Mouse (Mus musculus): Measurements from ENCODE around the gene Unc13c.

Unc13c gene

GRCm38 (mm10) chr9:73867410-73868067 is 101.2 kb downstream of the Unc13c start:
- no peak for DNase-seq (ENCODE audit: low spot score)

GRCm38 (mm10) chr9:73866666-73867065 is 102.1 kb downstream of the Unc13c start:
- no peak for DNase-seq (ENCODE audit: low spot score)

DNA sequence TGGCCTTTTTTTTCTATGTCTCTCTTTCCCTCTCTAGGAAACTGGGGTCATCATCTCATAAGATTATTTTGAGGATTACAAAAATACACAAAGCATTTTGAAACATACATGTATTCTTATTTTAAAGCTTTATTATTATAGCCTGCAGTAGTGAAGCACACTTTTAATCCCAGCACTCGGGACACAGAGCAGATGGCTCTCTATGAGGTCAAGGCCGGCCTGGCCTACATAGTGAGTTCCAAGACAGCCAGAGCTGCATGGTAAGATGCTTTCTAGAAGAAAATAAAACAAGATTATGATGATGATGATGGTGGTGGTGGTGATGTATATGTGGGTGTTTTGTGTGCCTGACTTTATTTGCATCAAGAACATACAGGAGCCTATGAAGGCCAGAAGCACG is 109.3 kb downstream of the Unc13c start:
- DNase-seq (ENCODE audit: low spot score) = no peak

GRCm38 (mm10) chr9:73854281-73854680 is 114.5 kb downstream of the Unc13c start:
- DNase-seq (ENCODE audit: low spot score) = no peak

GRCm38 (mm10) chr9:73806681-73807080 is 162.1 kb downstream of the Unc13c start:
- DNase-seq (ENCODE audit: low spot score) = no peak

DNA sequence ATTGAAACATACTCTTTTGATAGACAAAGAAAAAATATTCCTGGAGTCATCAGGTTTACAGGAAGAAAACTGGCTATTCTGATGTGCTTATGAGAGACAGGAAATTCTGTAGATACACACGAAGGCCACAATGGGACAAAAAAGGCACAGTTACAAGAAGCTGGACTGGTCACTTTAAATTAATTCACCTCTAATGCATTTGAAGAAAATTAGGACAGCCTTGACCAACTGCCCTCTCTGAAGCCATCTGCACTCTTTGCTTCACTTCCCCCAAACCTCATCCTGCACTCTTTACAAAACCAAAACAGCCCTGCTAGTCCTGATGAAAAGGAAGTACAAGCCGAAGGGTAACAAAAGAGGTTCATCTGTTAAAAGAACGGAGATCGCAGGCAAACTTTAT is 194.2 kb downstream of the Unc13c start:
- DNase-seq (ENCODE audit: low spot score) = no peak

DNA sequence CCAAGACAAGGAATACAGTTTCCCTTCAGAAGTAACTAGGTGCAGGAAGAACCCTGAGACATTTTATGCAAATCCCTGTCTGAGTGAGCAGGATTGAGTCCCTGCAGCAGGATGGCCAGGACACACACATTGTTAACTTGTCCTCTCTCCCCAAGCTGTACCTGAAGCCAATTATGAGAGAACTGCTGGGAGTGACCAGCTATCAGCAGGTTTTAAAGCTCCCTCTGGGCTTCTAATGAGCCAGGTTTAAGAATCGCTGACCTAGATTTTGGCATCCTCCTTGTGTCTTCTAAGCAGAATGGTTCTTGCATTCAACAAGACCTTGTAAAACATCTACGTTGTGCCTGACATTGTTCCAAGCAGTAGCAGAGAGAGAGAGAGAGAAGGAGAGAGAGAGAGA is 213.6 kb downstream of the Unc13c start:
- no peak for DNase-seq (ENCODE audit: low spot score)

GRCm38 (mm10) chr9:73753480-73753879 is 215.3 kb downstream of the Unc13c start:
- no peak for DNase-seq (ENCODE audit: low spot score)

- no peak for DNase-seq (ENCODE audit: low spot score)
Observed at GRCm38 (mm10) chr9:73751344-73751743, 217.4 kb downstream of the Unc13c start.

- no peak for DNase-seq (ENCODE audit: low spot score)
Observed at GRCm38 (mm10) chr9:73734446-73734845, 234.3 kb downstream of the Unc13c start.

- no peak for DNase-seq (ENCODE audit: low spot score)
Observed at GRCm38 (mm10) chr9:73725717-73726662, 242.8 kb downstream of the Unc13c start.

GRCm38 (mm10) chr9:73724776-73725175 is 244.0 kb downstream of the Unc13c start:
- no peak for DNase-seq (ENCODE audit: low spot score)

GRCm38 (mm10) chr9:73713508-73713907 is 255.3 kb downstream of the Unc13c start:
- DNase-seq (ENCODE audit: low spot score) = no peak

GRCm38 (mm10) chr9:73697103-73697502 is 271.7 kb downstream of the Unc13c start:
- no peak for DNase-seq (ENCODE audit: low spot score)

DNA sequence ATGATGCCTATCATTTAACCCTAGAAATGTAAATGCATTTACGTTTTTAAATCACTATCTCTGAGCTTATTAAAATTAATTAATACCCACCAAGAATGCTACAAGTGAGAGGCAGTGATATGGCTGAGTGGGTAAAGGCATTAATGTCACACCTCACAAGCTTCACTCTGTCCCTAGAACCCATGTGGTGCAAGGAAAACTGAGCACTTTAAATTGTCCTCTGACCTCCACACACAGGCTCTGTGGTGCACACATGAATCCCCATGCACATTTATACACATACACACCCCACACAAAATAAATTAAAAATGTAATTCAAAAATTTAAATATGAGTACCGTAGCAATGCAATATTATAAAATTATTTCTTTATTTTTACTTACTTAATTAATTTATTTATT is 287.2 kb downstream of the Unc13c start:
- DNase-seq (ENCODE audit: low spot score) = no peak

- no peak for DNase-seq (ENCODE audit: low spot score)
Observed at GRCm38 (mm10) chr9:73680545-73681495, 287.9 kb downstream of the Unc13c start.

GRCm38 (mm10) chr9:73671656-73672212 is 297.0 kb downstream of the Unc13c start:
- DNase-seq (ENCODE audit: low spot score) = no peak

DNA sequence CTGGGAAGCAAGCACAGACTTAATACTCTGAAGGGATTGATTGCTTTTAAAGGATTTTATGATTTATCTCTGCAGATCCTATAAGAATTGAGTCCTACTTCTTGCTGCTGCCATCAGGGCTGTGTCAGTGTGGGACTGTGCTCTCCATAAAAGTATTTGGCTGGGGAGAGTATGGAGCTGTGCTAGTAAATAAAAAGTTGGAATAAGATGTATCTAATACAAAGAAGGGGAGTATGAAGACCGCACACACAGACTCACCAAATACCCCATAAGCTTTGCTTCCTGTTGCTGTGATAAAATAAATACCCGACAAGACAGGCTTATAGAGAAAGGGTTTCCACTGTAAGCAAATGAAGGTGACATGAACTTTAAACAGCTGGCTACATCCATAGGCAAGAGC is 298.7 kb downstream of the Unc13c start:
- no peak for DNase-seq (ENCODE audit: low spot score)

DNA sequence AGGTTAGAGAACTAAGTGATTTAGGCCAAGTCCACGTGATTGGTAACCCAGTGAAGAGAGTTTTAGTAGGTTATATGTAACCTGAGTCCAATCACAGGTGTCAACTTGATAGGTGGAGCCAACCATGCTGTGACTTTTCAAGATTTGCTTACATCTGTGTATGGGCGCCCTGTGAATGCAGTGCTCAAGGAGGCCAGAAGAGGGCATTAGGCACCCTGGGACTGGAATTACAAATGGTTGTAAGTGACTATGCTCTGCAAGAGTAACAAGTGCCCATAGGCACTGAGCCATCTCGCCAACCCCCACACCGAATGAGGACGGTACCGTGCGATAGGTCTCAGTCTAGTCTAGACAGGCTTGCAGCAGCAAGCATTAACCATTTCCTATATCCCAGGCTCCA is 305.9 kb downstream of the Unc13c start:
- DNase-seq (ENCODE audit: low spot score) = no peak

- DNase-seq (ENCODE audit: low spot score) = no peak
Observed at GRCm38 (mm10) chr9:73649088-73649487, 319.7 kb downstream of the Unc13c start.

- no peak for DNase-seq (ENCODE audit: low spot score)
Observed at GRCm38 (mm10) chr9:73638119-73638518, 330.6 kb downstream of the Unc13c start.

GRCm38 (mm10) chr9:73625171-73625570 is 343.6 kb downstream of the Unc13c start:
- no peak for DNase-seq (ENCODE audit: low spot score)

Measured in yolk sac, embryonic 10.5 days (tissue).